Mouse (Mus musculus) thymus, adult 2 months (tissue): ENCODE data around the gene Zfp384.

Experiments used
- CTCF ChIP-seq: fragments of 200-500 bp; IDR thresholded peaks from 2 replicates; pipeline ENCODE4 v1.5.1; 2012; ENCODE audit warnings: mild to moderate bottlenecking, control low read depth, low read length, moderate library complexity, borderline replicate concordance; ENCODE audit not compliant: control insufficient read depth, poor library complexity, insufficient read depth; ENCODE audit errors: extremely low read depth
- POLR2A ChIP-seq: fragments of 200-500 bp; IDR thresholded peaks from 2 replicates; pipeline ENCODE4 v1.6.1; 2012; ENCODE audit warnings: mild to moderate bottlenecking, low read length, control low read depth, moderate library complexity; ENCODE audit not compliant: control insufficient read depth, poor library complexity, insufficient read depth; ENCODE audit errors: extremely low read depth

GRCm38 (mm10) chr6:125073825-125074224, 64.9 kb downstream of the Zfp384 start:
- TF ChIP-seq CTCF (no peak), POLR2A (no peak)
